Mouse (Mus musculus) liver, postnatal 0 days (tissue): ENCODE data around the gene Ralgps1.

Experiments used
- CTCF ChIP-seq: sonication (generic); IDR thresholded peaks from 2 replicates; pipeline ENCODE4 v1.5.1; 2016; ENCODE audit warnings: antibody characterized with exemption, low read depth
- EP300 ChIP-seq: IDR thresholded peaks from 2 replicates; pipeline ENCODE4 v1.6.1; 2016; ENCODE audit warnings: antibody characterized with exemption, low read depth, mild to moderate bottlenecking

- TF ChIP-seq CTCF = no peak
- no peak for TF ChIP-seq EP300
Measured at GRCm38 (mm10) chr2:33183321-33183720, 188.0 kb downstream of the Ralgps1 start.
